24 mouse cellular contexts compared by ENCODE assay signal in genomic region chr11:59159099-59159498, GRCm38 (mm10). TPM values are rescaled to one million over a fixed set of nuclear protein-coding genes. Genes with fewer than 3 reads are reported as not detected.
DNase-seq lines count a peak whose midpoint lies in the region; ATAC-seq and TF ChIP-seq lines count a peak whose summit lies in the region.
"Had no signal": no experiment of that assay in that cellular context is flagged by ENCODE, and none has a peak within 500 bp of the region (broad histone marks: within the 10 kb centered on the region; RNA-seq: fewer than 3 reads in every experiment).

No protein-coding gene starts in this region.

- H3K27me3 ChIP-seq in embryonic facial prominence, embryonic 13.5 days, result no peaks in the 10 kb centered on the region
- no peaks in the 10 kb centered on the region for H3K27me3 ChIP-seq in embryonic facial prominence, embryonic 10.5 days (replicated peaks; ENCODE audit: low read depth, poor library complexity, severe bottlenecking)
- H3K27me3 ChIP-seq in ES-Bruce4 (ENCODE audit: control insufficient read depth, insufficient read depth, low read length, poor library complexity, severe bottlenecking), result no peaks in the 10 kb centered on the region
- H3K27me3 ChIP-seq: forebrain, embryonic 12.5 days; Patski had no signal

- 93% methylated on average over 13 of the region's 13 CpGs for WGBS in embryonic facial prominence, embryonic 13.5 days
- 94% methylated on average over 13 of the region's 13 CpGs for WGBS in embryonic facial prominence, embryonic 10.5 days

- H3K4me2 ChIP-seq in embryonic facial prominence, embryonic 13.5 days, result no peak overlapping the region
- H3K4me2 ChIP-seq: forebrain, embryonic 12.5 days had no signal

- TF ChIP-seq CTCF in gastrocnemius, adult 2 months (IDR thresholded peaks at IDR 0.05), result no peak
- no peak for TF ChIP-seq CTCF in ES-Bruce4 (IDR thresholded peaks at IDR 0.05; ENCODE audit: low read depth, low read length)

- ATAC-seq in embryonic facial prominence, embryonic 13.5 days (ENCODE audit: insufficient number of reproducible peaks, insufficient read depth, low FRiP score, low TSS enrichment, low read depth), result no peak
- ATAC-seq: activated CD4-positive, CD25-positive, alpha-beta regulatory T cell, adult 4 months; CD4-positive, CD25-positive, alpha-beta regulatory T cell, adult 4 months; forebrain, embryonic 14.5 days; forebrain, embryonic 16.5 days; Patski had no signal

- H3K36me3 ChIP-seq in embryonic facial prominence, embryonic 13.5 days, result peaks cover 24% of the 10 kb centered on the region
- peaks cover 31% of the 10 kb centered on the region for H3K36me3 ChIP-seq in embryonic facial prominence, embryonic 10.5 days (replicated peaks)
- no peaks in the 10 kb centered on the region for H3K36me3 ChIP-seq in ES-Bruce4 (ENCODE audit: control insufficient read depth, insufficient read depth, low read length, poor library complexity, severe bottlenecking)

- H3K4me1 ChIP-seq in embryonic facial prominence, embryonic 13.5 days, result peaks cover 13% of the 10 kb centered on the region
- H3K4me1 ChIP-seq in embryonic facial prominence, embryonic 10.5 days, result peaks cover 11% of the 10 kb centered on the region
- H3K4me1 ChIP-seq in ES-Bruce4 (ENCODE audit: control insufficient read depth, insufficient read depth, low read length), result no peaks in the 10 kb centered on the region

- H3K9me3 ChIP-seq in embryonic facial prominence, embryonic 13.5 days, result no peaks in the 10 kb centered on the region
- H3K9me3 ChIP-seq in embryonic facial prominence, embryonic 10.5 days, result no peaks in the 10 kb centered on the region
- H3K9me3 ChIP-seq in ES-Bruce4 (replicated peaks; ENCODE audit: control insufficient read depth, insufficient read depth, low read length, poor library complexity, severe bottlenecking), result no peaks in the 10 kb centered on the region
- H3K9me3 ChIP-seq: forebrain, embryonic 12.5 days; G1E had no signal

- no peak for TF ChIP-seq POLR2A in ES-Bruce4 (IDR thresholded peaks at IDR 0.05; ENCODE audit: insufficient read depth, low read length)

- H3K27ac ChIP-seq in embryonic facial prominence, embryonic 13.5 days, result no peak overlapping the region
- no peak overlapping the region for H3K27ac ChIP-seq in embryonic facial prominence, embryonic 10.5 days (replicated peaks)
- no peak overlapping the region for H3K27ac ChIP-seq in gastrocnemius, adult 2 months
- no peak overlapping the region for H3K27ac ChIP-seq in ES-Bruce4 (ENCODE audit: insufficient read depth, low read length)
- H3K27ac ChIP-seq: forebrain, embryonic 12.5 days had no signal

- H3K4me3 ChIP-seq in embryonic facial prominence, embryonic 13.5 days, result no peak overlapping the region
- H3K4me3 ChIP-seq in embryonic facial prominence, embryonic 10.5 days, result no peak overlapping the region
- no peak overlapping the region for H3K4me3 ChIP-seq in gastrocnemius, adult 2 months
- H3K4me3 ChIP-seq in ES-Bruce4 (ENCODE audit: low read depth, low read length), result peak overlapping the region; percentile 58
- H3K4me3 ChIP-seq: forebrain, embryonic 12.5 days had no signal

- H3K9ac ChIP-seq in embryonic facial prominence, embryonic 13.5 days, result 0 out of 2 replicates have a peak overlapping the region, but pooled peaks have one; percentile 27
- no peak overlapping the region for H3K9ac ChIP-seq in ES-Bruce4 (ENCODE audit: low read depth, poor library complexity, severe bottlenecking)
- H3K9ac ChIP-seq: forebrain, embryonic 12.5 days had no signal

- no peak for DNase-seq in embryonic facial prominence, embryonic 10.5 days (ENCODE audit: low spot score)
- DNase-seq in gastrocnemius, adult 2 months, result peak; percentile 20
- no peak for DNase-seq in gastrocnemius, postnatal 25 days
- no peak for DNase-seq in layer of hippocampus, postnatal 25 days (ENCODE audit: extremely low spot score in 1 of 2, low spot score in 1 of 2)
- DNase-seq in spleen, postnatal 10 days (ENCODE audit: low spot score in 2 of 2), result no peak
- DNase-seq: adrenal gland, adult 8-10 months; adrenal gland, postnatal 14 days; adrenal gland, postnatal 36 days; B cell, adult 2 months; cerebellum, adult 11-12 months; cerebellum, adult 2 months; cerebellum, adult 9-10 months; cerebellum, postnatal 10 days; cerebellum, postnatal 25 days had no signal

- intact Hi-C loops in gastrocnemius, adult 2 months (cut with DNase I), result no loop called here

- no peak for TF ChIP-seq EP300 in ES-Bruce4 (IDR thresholded peaks at IDR 0.05; ENCODE audit: insufficient read depth, low read depth, low read length)

RNA-seq across cellular contexts. Expression of gene Iba57, which starts 4.4 kb away (rescaled TPM):
- 3.3 and 3.6 TPM in 2 replicates for polyA plus RNA-seq in embryonic facial prominence, embryonic 13.5 days (2015; fragmentation: Nextera tagmentation; extraction: Ambion mirVana)
- polyA plus RNA-seq in embryonic facial prominence, embryonic 10.5 days (2016; fragmentation: Nextera tagmentation; extraction: Ambion mirVana), result 4.0 and 4.7 TPM in 2 replicates
- total RNA-seq in gastrocnemius, adult 2 months (2021), result 1 to 10 TPM; 6.7 to 9.3 TPM
- 1 to 10 TPM; 7.3 to 9.3 TPM for total RNA-seq in gastrocnemius, postnatal 25 days (2021)
- polyA plus RNA-seq in ES-Bruce4 (2011; ENCODE audit: insufficient read depth, insufficient read length, low read depth, missing spikeins), result 3.0 and 4.0 TPM in 2 replicates
- total RNA-seq in layer of hippocampus, postnatal 25 days (2021), result 1 to 10 TPM; 7.8 to 9.4 TPM

RNA-seq across cellular contexts. Expression of gene Obscn, which starts 22.9 kb away (rescaled TPM):
- 0.32 and 0.42 TPM in 2 replicates for polyA plus RNA-seq in embryonic facial prominence, embryonic 13.5 days (2015; fragmentation: Nextera tagmentation; extraction: Ambion mirVana)
- polyA plus RNA-seq in embryonic facial prominence, embryonic 10.5 days (2016; fragmentation: Nextera tagmentation; extraction: Ambion mirVana), result 0.05 and 0.24 TPM in 2 replicates
- 1,000 to 10,000 TPM; 1,792 to 1,942 TPM for total RNA-seq in gastrocnemius, adult 2 months (2021)
- total RNA-seq in gastrocnemius, postnatal 25 days (2021), result 1,000 to 10,000 TPM; 1,440 to 1,520 TPM
- polyA plus RNA-seq in ES-Bruce4 (2011; ENCODE audit: insufficient read depth, insufficient read length, low read depth, missing spikeins), result 0.35 and 1.3 TPM in 2 replicates
- 1 to 10 TPM; 1.5 to 2.2 TPM for total RNA-seq in layer of hippocampus, postnatal 25 days (2021)
- polyA plus RNA-seq: activated CD4-positive, CD25-positive, alpha-beta regulatory T cell, adult 4 months; CD4-positive, CD25-positive, alpha-beta regulatory T cell, adult 4 months; forebrain, embryonic 12.5 days had no signal

RNA-seq across cellular contexts. Expression of gene Gjc2, which starts 23.9 kb away (rescaled TPM):
- 0.21 and 0.28 TPM in 2 replicates for polyA plus RNA-seq in embryonic facial prominence, embryonic 13.5 days (2015; fragmentation: Nextera tagmentation; extraction: Ambion mirVana)
- 0.15 TPM in 1 of 2 replicates, not detected in the other for polyA plus RNA-seq in embryonic facial prominence, embryonic 10.5 days (2016; fragmentation: Nextera tagmentation; extraction: Ambion mirVana)
- total RNA-seq in gastrocnemius, adult 2 months (2021), result under 1 TPM; 0.10 to 0.20 TPM
- under 1 TPM; 0.33 to 0.48 TPM for total RNA-seq in gastrocnemius, postnatal 25 days (2021)
- not detected in 2 replicates for polyA plus RNA-seq in ES-Bruce4 (2011; ENCODE audit: insufficient read depth, insufficient read length, low read depth, missing spikeins)
- total RNA-seq in layer of hippocampus, postnatal 25 days (2021), result 10 to 100 TPM; 20.7 to 23.4 TPM
- total RNA-seq: G1E had no signal
- polyA plus RNA-seq: activated CD4-positive, CD25-positive, alpha-beta regulatory T cell, adult 4 months; CD4-positive, CD25-positive, alpha-beta regulatory T cell, adult 4 months; embryonic facial prominence, embryonic 11.5 days; G1E had no signal

RNA-seq across cellular contexts. Expression of gene Guk1, which starts 32.9 kb away (rescaled TPM):
- polyA plus RNA-seq in embryonic facial prominence, embryonic 13.5 days (2015; fragmentation: Nextera tagmentation; extraction: Ambion mirVana), result 124 and 142 TPM in 2 replicates
- 133 and 146 TPM in 2 replicates for polyA plus RNA-seq in embryonic facial prominence, embryonic 10.5 days (2016; fragmentation: Nextera tagmentation; extraction: Ambion mirVana)
- total RNA-seq in gastrocnemius, adult 2 months (2021), result 10 to 100 TPM; 25.4 to 28.7 TPM
- total RNA-seq in gastrocnemius, postnatal 25 days (2021), result 10 to 100 TPM; 18.7 to 24.5 TPM
- polyA plus RNA-seq in ES-Bruce4 (2011; ENCODE audit: insufficient read depth, insufficient read length, low read depth, missing spikeins), result 54.0 and 54.9 TPM in 2 replicates
- 100 to 1,000 TPM; 138 to 146 TPM for total RNA-seq in layer of hippocampus, postnatal 25 days (2021)

RNA-seq across cellular contexts. Expression of gene Mrpl55, which starts 43.2 kb away (rescaled TPM):
- 90.7 and 97.1 TPM in 2 replicates for polyA plus RNA-seq in embryonic facial prominence, embryonic 13.5 days (2015; fragmentation: Nextera tagmentation; extraction: Ambion mirVana)
- polyA plus RNA-seq in embryonic facial prominence, embryonic 10.5 days (2016; fragmentation: Nextera tagmentation; extraction: Ambion mirVana), result 119 and 128 TPM in 2 replicates
- total RNA-seq in gastrocnemius, adult 2 months (2021), result 10 to 100 TPM; 49.7 to 71.0 TPM
- 10 to 100 TPM; 47.8 to 48.4 TPM for total RNA-seq in gastrocnemius, postnatal 25 days (2021)
- 41.7 and 48.2 TPM in 2 replicates for polyA plus RNA-seq in ES-Bruce4 (2011; ENCODE audit: insufficient read depth, insufficient read length, low read depth, missing spikeins)
- total RNA-seq in layer of hippocampus, postnatal 25 days (2021), result 10 to 100 TPM; 35.7 to 40.0 TPM

Comparison
In these comparisons a context has a peak if more than half of its experiments do, and no peak if none do; other contexts are left out.
1. RNA of gene Obscn, which starts 22.9 kb away (total RNA-seq): 1,792 to 1,942 TPM in gastrocnemius, adult 2 months and 1,440 to 1,520 TPM in gastrocnemius, postnatal 25 days; 1.5 to 2.2 TPM in layer of hippocampus, postnatal 25 days; every median in the first group is over 100 times any median in the second.
2. RNA of gene Gjc2, which starts 23.9 kb away (total RNA-seq): 20.7 to 23.4 TPM in layer of hippocampus, postnatal 25 days; 0.33 to 0.48 TPM in gastrocnemius, postnatal 25 days and 0.10 to 0.20 TPM in gastrocnemius, adult 2 months; every median in the first group is over 10 times any median in the second.